8 mouse cellular contexts compared by ENCODE assay signal in the genomic region with DNA sequence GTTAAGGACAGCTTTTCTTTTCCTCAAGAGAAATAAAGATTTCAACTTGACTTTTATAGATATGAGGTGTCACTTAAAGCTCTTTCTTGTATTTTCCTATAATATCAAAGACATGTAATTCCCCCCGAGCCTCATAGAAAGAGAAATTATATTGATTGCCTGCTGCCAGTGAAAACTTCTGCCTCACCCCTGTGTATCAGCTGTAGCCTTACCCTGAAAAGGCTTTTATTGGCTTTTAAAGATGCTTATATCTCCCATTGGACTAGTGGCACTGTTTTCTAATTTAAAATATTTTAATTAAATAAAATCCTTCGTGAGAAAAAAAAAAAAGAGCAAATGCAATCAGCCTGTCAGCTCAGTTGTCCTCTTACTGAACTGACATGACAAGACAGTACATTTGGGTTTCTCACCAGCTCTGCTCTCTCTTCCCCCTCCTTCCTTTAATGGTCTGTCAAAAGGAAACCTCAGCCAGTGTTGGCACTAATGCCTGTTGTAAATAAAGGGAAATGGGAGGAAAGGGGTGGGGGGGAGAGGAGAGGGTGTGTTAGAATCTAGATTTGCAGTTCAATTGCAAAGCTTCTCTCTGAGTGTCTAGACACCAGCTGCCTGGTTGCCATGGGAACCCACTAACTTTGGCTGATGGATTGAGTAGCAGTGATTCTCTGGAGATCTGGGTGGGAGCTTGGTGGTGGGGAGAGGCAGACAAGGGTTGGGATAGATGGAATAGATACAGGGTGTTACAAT.
DNase-seq lines count a peak whose midpoint lies in the region; ATAC-seq lines count a peak whose summit lies in the region.

No protein-coding gene starts in this region.

- H3K4me1 ChIP-seq in forebrain, embryonic 15.5 days = peaks cover 22% of the 10 kb centered on the region

- no peaks in the 10 kb centered on the region for H3K27me3 ChIP-seq in forebrain, embryonic 15.5 days

- no peak overlapping the region for H3K4me2 ChIP-seq in forebrain, embryonic 15.5 days (replicated peaks)

- peak; percentile 96 for ATAC-seq in forebrain, embryonic 15.5 days (replicated peaks)

- no peaks in the 10 kb centered on the region for H3K9me3 ChIP-seq in forebrain, embryonic 15.5 days

- H3K27ac ChIP-seq in forebrain, embryonic 15.5 days (replicated peaks) = peak overlapping the region; percentile 81

- peak; percentile 88 for DNase-seq in brain, embryonic 18.5 days (ENCODE audit: low read depth, low spot score)
- peak; percentile 67 for DNase-seq in layer of hippocampus, adult 11-12 months (ENCODE audit: low spot score)
- DNase-seq in lung, postnatal 10 days = peak; percentile 76
- peak; percentile 90 to 95 for DNase-seq in right cerebral cortex, postnatal 10 days (ENCODE audit: low spot score in 2 of 2)
- DNase-seq in ovary, postnatal 10 days (ENCODE audit: low spot score) = no peak
- no peak for DNase-seq in spleen, adult 12 weeks (ENCODE audit: low spot score)
- no peak for DNase-seq in thymus, postnatal 25 days

- no peaks in the 10 kb centered on the region for H3K36me3 ChIP-seq in forebrain, embryonic 15.5 days

- 14% methylated on average over 2 of the region's 2 CpGs for WGBS in forebrain, embryonic 15.5 days

- H3K4me3 ChIP-seq in forebrain, embryonic 15.5 days = no peak overlapping the region

- H3K9ac ChIP-seq in forebrain, embryonic 15.5 days (replicated peaks) = no peak overlapping the region

Comparison
In these comparisons a context has a peak if more than half of its experiments do, and no peak if none do; other contexts are left out.
1. DNase-seq: peak in brain, embryonic 18.5 days (single experiment), layer of hippocampus, adult 11-12 months (single experiment), lung, postnatal 10 days (single experiment) and right cerebral cortex, postnatal 10 days (2 of 2); none in ovary, postnatal 10 days (single experiment), spleen, adult 12 weeks (single experiment) and thymus, postnatal 25 days (single experiment).